Mouse (Mus musculus) lung, adult 2 months (tissue): Measurements from ENCODE around the gene Vasn.

Experiments used
- CTCF ChIP-seq: fragments of 200-500 bp; IDR thresholded peaks from 2 replicates; pipeline ENCODE4 v1.5.1; 2011; ENCODE audit warnings: mild to moderate bottlenecking, low read length, control low read depth; ENCODE audit not compliant: insufficient read depth
- POLR2A ChIP-seq: fragments of 200-500 bp; IDR thresholded peaks from 2 replicates; pipeline ENCODE4 v1.6.1; 2011; ENCODE audit warnings: low read depth, mild to moderate bottlenecking, control low read depth, low read length, borderline replicate concordance; ENCODE audit errors: extremely low read depth

- no peak for TF ChIP-seq CTCF
- no peak for TF ChIP-seq POLR2A
Observed at GRCm38 (mm10) chr16:4658781-4659245, 19.1 kb downstream of the Vasn start.
